Mouse (Mus musculus) C2C12 (cell line): ENCODE data around the gene Frmd4a. TPM values are rescaled to one million over a fixed set of nuclear protein-coding genes. Genes with fewer than 3 reads are reported as not detected.
A peak's percentile ranks its signal among the peaks of the same experiment; 100 is the strongest.

Experiments
- H3K27me3 ChIP-seq: one replicate; pipeline ENCODE4 v1.6.1; 2011; ENCODE audit not compliant: control insufficient read depth, insufficient read depth, insufficient read length
- H3K36me3 ChIP-seq: one replicate; pipeline ENCODE4 v1.6.1; 2011; ENCODE audit not compliant: control insufficient read depth, insufficient read depth
- H3K4me3 ChIP-seq: one replicate; pipeline ENCODE4 v1.5.1; 2011; ENCODE audit warnings: mild to moderate bottlenecking, control low read depth; ENCODE audit not compliant: poor library complexity, insufficient read depth, severe bottlenecking
- H3K79me2 ChIP-seq: one replicate; pipeline ENCODE4 v1.6.1; 2011; ENCODE audit not compliant: control insufficient read depth, insufficient read depth
- H3K79me3 ChIP-seq: one replicate; pipeline ENCODE4 v1.6.1; 2011; ENCODE audit warnings: low read depth, control low read depth
- H3ac ChIP-seq: one replicate; pipeline ENCODE3; 2011; ENCODE audit warnings: low read depth; ENCODE audit not compliant: control insufficient read depth, insufficient read length
- CEBPB ChIP-seq: IDR thresholded peaks from one replicate; pipeline ENCODE4 v1.6.1; 2011; ENCODE audit warnings: low read depth, mild to moderate bottlenecking, control low read depth, moderate library complexity
- CTCF ChIP-seq: IDR thresholded peaks from one replicate; pipeline ENCODE4 v1.5.1; 2011; ENCODE audit not compliant: control insufficient read depth, insufficient read depth, insufficient read length
- FOSL1 ChIP-seq: IDR thresholded peaks from one replicate; pipeline ENCODE4 v1.8.0; 2011; ENCODE audit warnings: mild to moderate bottlenecking, low read length; ENCODE audit not compliant: poor library complexity, insufficient read depth, severe bottlenecking
- MAX ChIP-seq: IDR thresholded peaks from one replicate; pipeline ENCODE4 v1.6.1; 2011; ENCODE audit warnings: mild to moderate bottlenecking, control low read depth
- MYOD1 ChIP-seq: IDR thresholded peaks from one replicate; pipeline ENCODE4 v1.6.1; 2011; ENCODE audit warnings: low read depth; ENCODE audit not compliant: control insufficient read depth, insufficient read length
- MYOG ChIP-seq: IDR thresholded peaks from one replicate; pipeline ENCODE4 v1.6.1; 2011; ENCODE audit not compliant: control insufficient read depth, insufficient read length; ENCODE audit errors: extremely low read depth
- USF1 ChIP-seq: IDR thresholded peaks from one replicate; pipeline ENCODE4 v1.6.1; 2011; ENCODE audit warnings: low read depth, mild to moderate bottlenecking, control low read depth, moderate library complexity
- polyA plus RNA-seq: library from polyadenylated mRNA; unstranded; fragments of >200 nt; fragmentation: generic; extraction: Trizol; gene quantifications from one replicate; pipeline ENCODE4 v1.2.1, GENCODE M21; 2012; ENCODE audit warnings: missing spikeins

Frmd4a gene
- polyA plus RNA-seq, 1 experiment: 32.7 TPM

- H3K27me3 ChIP-seq: no peaks in the 10 kb centered on the region
- H3K36me3 ChIP-seq: peaks cover 85% of the 10 kb centered on the region
Observed at GRCm38 (mm10) chr2:4532945-4533344, 515.4 kb downstream of the Frmd4a start.

GRCm38 (mm10) chr2:4535187-4535864 is 517.8 kb downstream of the Frmd4a start:
- Histone ChIP-seq H3K4me3 (no peak overlapping the region), H3K27me3 (no peaks in the 10 kb centered on the region), H3K36me3 (peaks cover 84% of the 10 kb centered on the region), H3ac (no peak overlapping the region), H3K79me2 (no peaks in the 10 kb centered on the region), H3K79me3 (no peaks in the 10 kb centered on the region)
- TF ChIP-seq MYOD1: no peak
- no peak for TF ChIP-seq USF1
- no peak for TF ChIP-seq MYOG
- TF ChIP-seq MAX: no peak
- TF ChIP-seq CTCF: no peak
- TF ChIP-seq CEBPB: no peak
- no peak for TF ChIP-seq FOSL1

More at GRCm38 (mm10) chr2:4532945-4533344, 515.4 kb downstream of the Frmd4a start:
- no peak for TF ChIP-seq CEBPB
- TF ChIP-seq MYOG: no peak
- TF ChIP-seq CTCF: no peak
- TF ChIP-seq USF1: no peak
- no peak for TF ChIP-seq MAX
- no peak for TF ChIP-seq MYOD1
- TF ChIP-seq FOSL1: no peak
- H3K4me3 ChIP-seq: no peak overlapping the region
- H3K79me2 ChIP-seq: no peaks in the 10 kb centered on the region
- no peaks in the 10 kb centered on the region for H3K79me3 ChIP-seq
- H3ac ChIP-seq: no peak overlapping the region

GRCm38 (mm10) chr2:4541330-4541729 is 523.8 kb downstream of the Frmd4a start:
- Histone ChIP-seq H3ac (no peak overlapping the region), H3K36me3 (peaks cover 67% of the 10 kb centered on the region), H3K79me3 (no peaks in the 10 kb centered on the region), H3K4me3 (no peak overlapping the region), H3K79me2 (peaks cover 10% of the 10 kb centered on the region), H3K27me3 (no peaks in the 10 kb centered on the region)
- TF ChIP-seq CEBPB (no peak), MAX (no peak), USF1 (no peak)

GRCm38 (mm10) chr2:4541844-4542628 is 524.5 kb downstream of the Frmd4a start:
- TF ChIP-seq MYOD1 (peak; percentile 94), CEBPB (peak; percentile 23), CTCF (no peak), MYOG (no peak), FOSL1 (no peak), MAX (no peak), USF1 (no peak)
- H3K79me3 ChIP-seq: no peaks in the 10 kb centered on the region
- peaks cover 64% of the 10 kb centered on the region for H3K36me3 ChIP-seq
- no peaks in the 10 kb centered on the region for H3K27me3 ChIP-seq
- H3K4me3 ChIP-seq: no peak overlapping the region
- no peak overlapping the region for H3ac ChIP-seq
- H3K79me2 ChIP-seq: peaks cover 10% of the 10 kb centered on the region

GRCm38 (mm10) chr2:4542629-4543416 is 525.3 kb downstream of the Frmd4a start:
- peaks cover 10% of the 10 kb centered on the region for H3K79me2 ChIP-seq
- no peaks in the 10 kb centered on the region for H3K79me3 ChIP-seq
- no peak overlapping the region for H3K4me3 ChIP-seq
- peaks cover 61% of the 10 kb centered on the region for H3K36me3 ChIP-seq
- no peak overlapping the region for H3ac ChIP-seq
- H3K27me3 ChIP-seq: no peaks in the 10 kb centered on the region
- peak; percentile 83 for TF ChIP-seq FOSL1
- TF ChIP-seq MAX: no peak
- TF ChIP-seq MYOD1: peak; percentile 47
- TF ChIP-seq CEBPB: no peak
- no peak for TF ChIP-seq USF1
- no peak for TF ChIP-seq MYOG
- TF ChIP-seq CTCF: no peak
